Mouse (Mus musculus) forebrain, embryonic 16.5 days (tissue): ENCODE measurements around the gene AL731706.2. TPM values are rescaled to one million over a fixed set of nuclear protein-coding genes. Genes with fewer than 3 reads are reported as not detected.

Experiments
- ATAC-seq: fragments of 200-750 bp; cut with Nextera tagmentation; 2 replicates; pipeline ENCODE4 v1.8.0; 2017; ENCODE audit warnings: mild to moderate bottlenecking, moderate library complexity
- H3K27ac ChIP-seq: fragments of 300-500 bp; sonication (generic); 2 replicates; pipeline ENCODE4 v1.5.1; 2014; ENCODE audit warnings: low read length, control low read depth
- H3K27me3 ChIP-seq: fragments of 300-500 bp; sonication (generic); replicated peaks from 2 replicates; pipeline ENCODE4 v1.6.1; 2014; ENCODE audit warnings: low read length; ENCODE audit not compliant: control insufficient read depth, insufficient read depth
- H3K36me3 ChIP-seq: fragments of 300-500 bp; sonication (generic); 2 replicates; pipeline ENCODE4 v1.6.1; 2014; ENCODE audit not compliant: control insufficient read depth, insufficient read depth
- H3K4me1 ChIP-seq: fragments of 300-500 bp; sonication (generic); replicated peaks from 2 replicates; pipeline ENCODE4 v1.6.1; 2014; ENCODE audit warnings: low read length; ENCODE audit not compliant: control insufficient read depth, insufficient read depth
- H3K4me2 ChIP-seq: fragments of 300-500 bp; sonication (generic); 2 replicates; pipeline ENCODE4 v1.6.1; 2014; ENCODE audit warnings: mild to moderate bottlenecking, low read length, control low read depth
- H3K4me3 ChIP-seq: fragments of 300-500 bp; sonication (generic); replicated peaks from 2 replicates; pipeline ENCODE4 v1.5.1; 2014; ENCODE audit warnings: mild to moderate bottlenecking, low read length, control low read depth
- H3K9ac ChIP-seq: fragments of 300-500 bp; sonication (generic); replicated peaks from 2 replicates; pipeline ENCODE4 v1.6.1; 2014; ENCODE audit warnings: low read depth, low read length, control low read depth
- H3K9me3 ChIP-seq: fragments of 300-500 bp; sonication (generic); 2 replicates; pipeline ENCODE4 v1.6.1; 2016; ENCODE audit warnings: low read length; ENCODE audit not compliant: control insufficient read depth
- WGBS: fragments of 180-500 bp; shearing (Covaris S2); extraction: QIAGEN DNeasy Blood & Tissue Kit; methylation state at CpG from one replicate; pipeline ENCODE4 v1.1.7; 2014; 5-methylcytosine and 5-hydroxymethylcytosine counted together
- polyA plus RNA-seq: library from polyadenylated mRNA; unstranded; fragments of >200 nt; fragmentation: Nextera tagmentation; extraction: Ambion mirVana; gene quantifications from 2 replicates; pipeline ENCODE4 v1.2.1, GENCODE M21; 2015

AL731706.2 gene
- 21.2 and 24.6 TPM in 2 replicates for polyA plus RNA-seq

- ATAC-seq = no peak
- no peak within 1 kb of the TSS for H3K27ac ChIP-seq
- WGBS = 97% methylated on average over 2 of the region's 2 CpGs
- no peak within 1 kb of the TSS for H3K9ac ChIP-seq
- H3K27me3 ChIP-seq = no peaks in the 10 kb centered on the region
- H3K4me1 ChIP-seq = peaks cover 7% of the 10 kb centered on the region
- no peak within 1 kb of the TSS for H3K4me3 ChIP-seq
- H3K9me3 ChIP-seq = no peaks in the 10 kb centered on the region
- peaks cover 20% of the 10 kb centered on the region for H3K36me3 ChIP-seq
- no peak within 1 kb of the TSS for H3K4me2 ChIP-seq
These were observed at the start of gene AL731706.2 for GRCm38 (mm10) chr2:136885579-136885978. TSS of gene AL731706.2 (minus strand) at chr2:136885679.

DNA sequence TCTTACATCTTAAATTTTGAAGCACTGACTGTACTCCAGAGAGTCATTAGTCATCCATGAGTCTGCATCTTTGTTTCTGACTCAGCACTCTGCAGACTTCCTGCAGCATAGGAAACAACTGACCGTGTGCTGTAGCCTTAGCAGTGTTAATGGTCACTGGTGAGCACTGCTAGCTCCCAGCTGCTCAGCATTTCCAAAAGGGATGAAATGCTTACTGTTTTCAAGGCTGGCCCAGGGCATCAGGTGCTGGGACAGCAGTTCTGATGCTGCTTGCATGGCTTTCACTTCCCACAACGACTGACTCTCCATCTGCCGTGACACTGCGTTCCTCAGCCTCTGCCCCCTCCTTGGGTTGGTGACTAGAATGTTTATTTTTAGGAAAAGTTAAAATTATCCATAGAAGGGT, 35.5 kb upstream of the AL731706.2 start:
- ATAC-seq = no peak
- H3K27ac ChIP-seq = no peak overlapping the region
- H3K9ac ChIP-seq = no peak overlapping the region
- no peak overlapping the region for H3K4me2 ChIP-seq
- H3K36me3 ChIP-seq = no peaks in the 10 kb centered on the region
- H3K9me3 ChIP-seq = no peaks in the 10 kb centered on the region
- 76% methylated on average over 4 of the region's 4 CpGs for WGBS
- H3K27me3 ChIP-seq = no peaks in the 10 kb centered on the region
- no peak overlapping the region for H3K4me3 ChIP-seq
- no peaks in the 10 kb centered on the region for H3K4me1 ChIP-seq

DNA sequence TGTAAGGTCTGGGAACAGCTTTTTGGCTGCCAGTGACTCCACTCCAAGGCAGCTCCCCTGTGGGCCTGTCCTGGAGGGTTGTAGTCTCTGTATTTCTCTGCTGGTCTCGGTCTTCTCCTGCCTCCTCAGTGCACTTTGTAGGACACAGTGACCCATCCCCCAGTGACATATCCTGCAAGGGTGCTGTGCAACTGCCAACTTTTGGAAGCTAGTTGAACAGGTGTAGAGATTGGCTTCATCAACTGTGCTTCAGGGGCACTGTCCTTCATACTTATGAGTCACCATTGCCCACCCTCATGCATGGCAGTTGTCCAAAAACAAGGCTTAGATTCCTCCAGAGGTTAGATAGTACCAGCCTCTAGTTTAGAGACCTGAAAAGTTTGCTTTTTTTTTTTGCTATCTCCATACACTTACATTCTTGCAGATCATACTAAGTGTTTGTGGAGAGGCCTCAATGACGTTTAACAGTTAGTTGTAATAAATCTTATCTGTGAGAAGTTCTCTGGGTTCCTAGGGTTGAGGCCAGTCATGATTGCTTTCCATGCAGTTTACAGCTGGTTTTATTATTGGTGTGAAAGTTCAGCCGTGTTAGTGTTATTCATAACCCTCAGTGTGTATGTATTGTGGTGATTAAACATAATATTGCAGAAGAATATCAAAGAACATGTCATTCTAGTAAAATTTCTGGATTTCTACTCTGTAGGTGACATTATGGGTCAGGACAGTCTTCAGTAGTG, 34.9 kb upstream of the AL731706.2 start:
- Histone ChIP-seq H3K36me3 (no peaks in the 10 kb centered on the region), H3K4me2 (no peak overlapping the region), H3K9ac (no peak overlapping the region), H3K4me3 (no peak overlapping the region), H3K27ac (no peak overlapping the region), H3K27me3 (no peaks in the 10 kb centered on the region), H3K9me3 (no peaks in the 10 kb centered on the region), H3K4me1 (no peaks in the 10 kb centered on the region)
- no peak for ATAC-seq
- 86% methylated on average over 3 of the region's 3 CpGs for WGBS

- WGBS = 100% methylated on average over 1 of the region's 1 CpGs
These were observed 34.0 kb upstream of the AL731706.2 start for GRCm38 (mm10) chr2:136919433-136919832.

DNA sequence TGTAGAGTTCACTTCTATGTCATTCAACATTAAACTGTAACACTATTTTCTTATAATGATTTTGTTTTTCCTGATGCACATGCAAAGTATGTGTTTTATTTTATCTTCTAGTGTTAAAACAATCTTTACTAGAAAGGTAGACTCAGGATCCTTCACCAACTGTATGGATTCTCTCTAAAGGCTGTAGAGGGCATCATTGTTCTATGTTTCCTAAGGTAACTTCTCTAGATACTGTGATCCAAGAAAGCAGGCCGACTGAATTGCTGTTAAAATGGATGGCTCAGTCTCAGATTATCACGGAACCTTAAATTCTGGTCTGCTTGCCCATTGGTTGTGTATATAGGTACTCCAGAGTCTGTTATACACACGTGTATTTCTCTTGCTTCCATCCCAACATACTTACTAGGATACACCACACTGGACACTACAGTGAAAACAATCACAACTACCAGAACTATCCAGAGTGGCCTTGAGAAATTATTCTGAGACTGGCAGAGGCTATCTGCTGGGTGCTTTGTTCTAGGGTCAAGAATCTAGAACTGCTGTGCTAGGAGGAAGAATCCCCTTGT, 28.9 kb upstream of the AL731706.2 start:
- no peak overlapping the region for H3K9ac ChIP-seq
- no peak overlapping the region for H3K4me2 ChIP-seq
- WGBS = 49% methylated on average over 3 of the region's 3 CpGs
- H3K4me3 ChIP-seq = no peak overlapping the region
- peak; percentile 62 for ATAC-seq
- no peaks in the 10 kb centered on the region for H3K27me3 ChIP-seq
- H3K9me3 ChIP-seq = no peaks in the 10 kb centered on the region
- peaks cover 14% of the 10 kb centered on the region for H3K4me1 ChIP-seq
- no peaks in the 10 kb centered on the region for H3K36me3 ChIP-seq
- H3K27ac ChIP-seq = no peak overlapping the region

More at GRCm38 (mm10) chr2:136919433-136919832, 34.0 kb upstream of the AL731706.2 start:
- no peak overlapping the region for H3K4me3 ChIP-seq
- no peak for ATAC-seq
- H3K36me3 ChIP-seq = no peaks in the 10 kb centered on the region
- no peaks in the 10 kb centered on the region; the same call in 1 of the 2 replicates for H3K4me1 ChIP-seq
- no peaks in the 10 kb centered on the region for H3K27me3 ChIP-seq
- H3K27ac ChIP-seq = no peak overlapping the region
- H3K9me3 ChIP-seq = no peaks in the 10 kb centered on the region
- H3K9ac ChIP-seq = no peak overlapping the region
- H3K4me2 ChIP-seq = no peak overlapping the region

GRCm38 (mm10) chr2:136913021-136913420, 27.5 kb upstream of the AL731706.2 start:
- whole genome bisulfite sequencing = 27% methylated on average over 3 of the region's 3 CpGs
- H3K9me3 ChIP-seq = no peaks in the 10 kb centered on the region
- no peak overlapping the region for H3K27ac ChIP-seq
- peaks cover 14% of the 10 kb centered on the region for H3K4me1 ChIP-seq
- no peaks in the 10 kb centered on the region for H3K36me3 ChIP-seq
- H3K4me3 ChIP-seq = no peak overlapping the region
- no peak overlapping the region for H3K9ac ChIP-seq
- ATAC-seq = no peak
- no peaks in the 10 kb centered on the region for H3K27me3 ChIP-seq
- H3K4me2 ChIP-seq = no peak overlapping the region

- Histone ChIP-seq H3K4me2 (no peak overlapping the region), H3K36me3 (no peaks in the 10 kb centered on the region), H3K9me3 (no peaks in the 10 kb centered on the region), H3K4me3 (no peak overlapping the region), H3K27ac (no peak overlapping the region), H3K9ac (no peak overlapping the region), H3K27me3 (no peaks in the 10 kb centered on the region), H3K4me1 (peaks cover 14% of the 10 kb centered on the region)
- peak; percentile 66 for ATAC-seq
- 5% methylated on average over 4 of the region's 4 CpGs for WGBS
These were observed 26.5 kb upstream of the AL731706.2 start for GRCm38 (mm10) chr2:136911958-136912411.

DNA sequence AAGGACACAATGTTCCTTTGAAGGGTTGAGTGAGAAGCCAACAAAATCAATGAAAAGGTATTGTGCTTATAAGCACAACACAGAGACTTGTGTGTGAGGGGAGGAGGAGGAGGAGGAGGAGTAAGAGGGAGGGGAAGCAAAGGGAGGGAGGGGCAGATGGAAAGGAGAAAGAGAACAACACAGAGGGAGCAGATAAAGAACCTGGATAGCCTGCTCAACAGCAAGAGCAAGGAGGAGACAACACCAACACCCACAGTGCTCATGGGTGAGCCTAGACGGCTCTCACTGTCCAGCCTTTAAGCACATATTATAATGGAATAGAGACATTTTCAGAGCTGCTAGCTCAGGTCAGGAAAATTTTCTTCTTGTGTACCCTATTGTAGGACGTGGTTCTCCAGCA, 23.8 kb upstream of the AL731706.2 start:
- 60% methylated on average over 2 of the region's 2 CpGs for WGBS
- no peaks in the 10 kb centered on the region for H3K27me3 ChIP-seq

DNA sequence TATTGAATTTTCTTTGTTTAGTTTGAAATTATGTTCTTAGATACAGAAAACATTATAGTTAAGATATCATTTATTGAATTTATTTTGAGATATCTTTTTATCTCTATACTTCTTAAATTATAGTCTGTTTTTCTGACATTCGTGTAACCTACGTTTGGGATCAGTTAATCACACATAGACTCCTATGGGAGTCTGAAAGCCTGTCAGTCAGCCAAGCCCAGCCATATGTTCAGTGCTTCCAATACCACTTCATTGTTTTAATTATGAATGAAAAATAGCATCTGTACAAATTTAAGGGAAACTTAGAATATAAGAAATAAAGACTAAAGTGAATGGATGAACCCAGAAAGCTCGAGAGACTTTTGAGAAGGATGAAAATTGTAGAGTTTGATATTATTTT, 23.1 kb upstream of the AL731706.2 start:
- no peak overlapping the region for H3K4me3 ChIP-seq
- no peaks in the 10 kb centered on the region for H3K9me3 ChIP-seq
- no peak overlapping the region for H3K9ac ChIP-seq
- H3K4me1 ChIP-seq = peaks cover 14% of the 10 kb centered on the region
- peaks cover 5% of the 10 kb centered on the region for H3K36me3 ChIP-seq
- H3K27me3 ChIP-seq = no peaks in the 10 kb centered on the region
- H3K4me2 ChIP-seq = no peak overlapping the region
- 59% methylated on average over 3 of the region's 3 CpGs for WGBS
- ATAC-seq = no peak
- H3K27ac ChIP-seq = no peak overlapping the region

More for the DNA sequence above, 23.8 kb upstream of the AL731706.2 start:
- Histone ChIP-seq H3K4me3 (no peak overlapping the region), H3K4me1 (peaks cover 14% of the 10 kb centered on the region), H3K4me2 (no peak overlapping the region), H3K27ac (no peak overlapping the region), H3K36me3 (peaks cover 5% of the 10 kb centered on the region), H3K9ac (no peak overlapping the region), H3K9me3 (no peaks in the 10 kb centered on the region)
- no peak for ATAC-seq
